Mouse (Mus musculus) heart, embryonic 14.5 days (tissue): ENCODE measurements around the gene Prkca. TPM values are rescaled to one million over a fixed set of nuclear protein-coding genes. Genes with fewer than 3 reads are reported as not detected.
"Not testable (repeated sequence)": the region's sequence is repeated elsewhere in the genome, so short reads cannot be mapped to it uniquely, and the experiment has no call there.

ENCODE experiments used
- ATAC-seq: fragments of 200-750 bp; cut with Nextera tagmentation; 2 replicates; pipeline ENCODE4 v1.8.0; 2017; ENCODE audit warnings: low read depth, moderate TSS enrichment; ENCODE audit not compliant: insufficient number of reproducible peaks, insufficient read depth, low FRiP score
- H3K27ac ChIP-seq, 2 experiments: fragments of 200-500 bp in 1 of 2; fragments of 300-500 bp in 1 of 2; sonication (generic) in 1 of 2; replicated peaks in 1 of 2; 2 replicates each; pipeline ENCODE4 v1.5.1; 2012 to 2014; ENCODE audit warnings: low read depth in 2 of 2, low read length in 2 of 2, control low read depth in 1 of 2, mild to moderate bottlenecking in 1 of 2, mixed read lengths in 1 of 2; ENCODE audit not compliant: control insufficient read depth in 1 of 2, insufficient read depth in 1 of 2
- H3K27me3 ChIP-seq: fragments of 300-500 bp; sonication (generic); 2 replicates; pipeline ENCODE4 v1.6.1; 2014; ENCODE audit warnings: mild to moderate bottlenecking, low read length, control low read depth; ENCODE audit not compliant: control insufficient read depth, insufficient read depth
- H3K36me3 ChIP-seq: fragments of 300-500 bp; sonication (generic); 2 replicates; pipeline ENCODE4 v1.6.1; 2014; ENCODE audit warnings: mild to moderate bottlenecking, control low read depth, low read length, mixed read lengths; ENCODE audit not compliant: control insufficient read depth, insufficient read depth
- H3K4me1 ChIP-seq, 2 experiments: fragments of 200-500 bp in 1 of 2; fragments of 300-500 bp in 1 of 2; sonication (generic) in 1 of 2; 2 replicates each; pipeline ENCODE4 v1.6.1; 2012 to 2014; ENCODE audit warnings: low read length in 2 of 2, control low read depth in 1 of 2, mixed read lengths in 1 of 2; ENCODE audit not compliant: control insufficient read depth in 2 of 2, insufficient read depth in 2 of 2
- H3K4me2 ChIP-seq: fragments of 300-500 bp; sonication (generic); 2 replicates; pipeline ENCODE4 v1.6.1; 2014; ENCODE audit warnings: mild to moderate bottlenecking, low read length
- H3K4me3 ChIP-seq, 2 experiments: fragments of 200-500 bp in 1 of 2; fragments of 300-500 bp in 1 of 2; sonication (generic) in 1 of 2; 2 replicates each; pipeline ENCODE4 v1.5.1; 2012 to 2014; ENCODE audit warnings: low read length in 2 of 2, mild to moderate bottlenecking in 2 of 2, control low read depth in 1 of 2, low read depth in 1 of 2, moderate library complexity in 1 of 2; ENCODE audit not compliant: control insufficient read depth in 1 of 2, insufficient read depth in 1 of 2
- H3K9ac ChIP-seq: fragments of 300-500 bp; sonication (generic); 2 replicates; pipeline ENCODE4 v1.6.1; 2014; ENCODE audit warnings: mild to moderate bottlenecking, low read length
- H3K9me3 ChIP-seq: fragments of 300-500 bp; sonication (generic); 2 replicates; pipeline ENCODE4 v1.6.1; 2016; ENCODE audit warnings: low read length, control low read depth; ENCODE audit not compliant: control insufficient read depth
- WGBS: fragments of 180-500 bp; shearing (Covaris S2); extraction: QIAGEN DNeasy Blood & Tissue Kit; methylation state at CpG from one replicate; pipeline ENCODE4 v1.1.7; 2014; 5-methylcytosine and 5-hydroxymethylcytosine counted together
- polyA plus RNA-seq: library from polyadenylated mRNA; unstranded; fragments of >200 nt; fragmentation: Nextera tagmentation; extraction: Ambion mirVana; gene quantifications from 2 replicates; pipeline ENCODE4 v1.2.1, GENCODE M21; 2014

Prkca gene
- polyA plus RNA-seq, 1 experiment from 2014 or later, result 21.4 TPM

DNA sequence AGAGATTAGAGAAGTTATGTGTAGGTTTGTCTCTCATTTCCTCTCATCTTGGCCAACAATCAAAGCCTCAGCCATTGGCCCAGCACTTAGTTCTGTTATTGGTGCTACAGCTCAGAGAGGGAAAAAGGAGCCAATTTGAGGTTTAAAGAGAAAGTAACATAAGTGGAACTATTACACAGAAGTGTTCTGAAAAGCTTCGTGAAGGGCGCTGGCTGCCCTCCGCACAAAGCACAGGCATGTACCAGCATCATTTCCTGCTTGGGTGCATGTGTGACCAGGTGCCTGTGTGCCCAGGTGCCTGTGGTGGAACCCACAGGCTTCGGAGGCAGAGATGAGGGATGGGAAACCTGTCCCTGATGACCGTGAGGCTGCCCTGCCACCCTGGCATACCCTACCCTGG lies 255.7 kb downstream of the Prkca start:
- Histone ChIP-seq H3K27me3 (no peaks in the 10 kb centered on the region), H3K4me3 (no peak overlapping the region), H3K4me1 (peaks cover 6 to 14% of the 10 kb centered on the region in 2 experiments), H3K27ac (no peak overlapping the region), H3K9ac (no peak overlapping the region), H3K9me3 (no peaks in the 10 kb centered on the region), H3K36me3 (no peaks in the 10 kb centered on the region), H3K4me2 (no peak overlapping the region)
- no peak for ATAC-seq
- 92% methylated on average over 5 of the region's 5 CpGs for WGBS

- H3K27ac ChIP-seq, H3K4me3 ChIP-seq, ATAC-seq, H3K36me3 ChIP-seq, H3K9ac ChIP-seq, H3K4me2 ChIP-seq, H3K27me3 ChIP-seq, H3K9me3 ChIP-seq: not testable (repeated sequence)
- WGBS, result 80% methylated on average over 1 of the region's 1 CpGs
- peaks cover 6 to 14% of the 10 kb centered on the region in 2 experiments for H3K4me1 ChIP-seq
Measured at GRCm38 (mm10) chr11:108087105-108087700, 256.5 kb downstream of the Prkca start.

GRCm38 (mm10) chr11:108082673-108083072 lies 261.1 kb downstream of the Prkca start:
- Histone ChIP-seq H3K4me1 (no peaks in the 10 kb centered on the region), H3K9ac (no peak overlapping the region), H3K4me2 (no peak overlapping the region), H3K27me3 (no peaks in the 10 kb centered on the region), H3K27ac (no peak overlapping the region), H3K4me3 (no peak overlapping the region), H3K9me3 (no peaks in the 10 kb centered on the region), H3K36me3 (no peaks in the 10 kb centered on the region)
- ATAC-seq, result no peak

DNA sequence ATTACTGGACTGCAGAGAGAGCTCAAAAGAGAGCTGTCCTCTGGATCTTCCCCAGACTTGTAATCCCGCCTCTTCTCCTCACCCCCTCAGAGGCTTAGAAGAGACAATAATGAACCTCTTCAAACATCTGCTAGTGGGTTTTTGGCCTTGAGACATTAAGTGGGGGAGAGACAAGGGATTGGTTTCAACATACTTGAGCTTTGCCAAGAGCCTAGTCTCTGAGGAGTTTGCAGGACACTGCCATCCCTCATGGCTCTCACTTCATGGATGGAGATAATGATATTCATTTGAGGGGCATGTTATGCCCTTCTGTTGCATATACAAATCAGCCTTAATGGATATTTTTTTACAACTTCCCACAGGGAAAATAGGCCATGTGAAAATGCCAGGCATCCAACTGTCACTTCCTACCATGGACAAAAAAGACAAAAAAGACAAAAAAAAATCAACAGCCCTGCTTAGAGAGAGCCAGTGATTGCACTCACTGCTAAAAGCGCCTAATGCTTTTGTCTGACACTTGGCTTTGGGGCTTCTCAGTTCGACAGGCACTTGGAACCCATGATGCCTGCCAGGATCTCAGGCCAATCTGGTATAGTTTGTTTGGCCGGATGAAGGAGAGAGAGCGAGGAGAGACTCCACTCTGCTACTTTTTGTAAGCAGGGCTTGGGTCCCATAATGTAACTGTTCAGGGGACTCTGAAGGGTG lies 263.6 kb downstream of the Prkca start:
- Histone ChIP-seq H3K9me3 (no peaks in the 10 kb centered on the region), H3K9ac (no peak overlapping the region), H3K36me3 (no peaks in the 10 kb centered on the region), H3K4me3 (no peak overlapping the region), H3K27me3 (no peaks in the 10 kb centered on the region), H3K4me1 (no peaks in the 10 kb centered on the region), H3K4me2 (no peak overlapping the region), H3K27ac (no peak overlapping the region)
- no peak for ATAC-seq
- WGBS, result 78% methylated on average over 5 of the region's 5 CpGs

GRCm38 (mm10) chr11:108079454-108079853 lies 264.3 kb downstream of the Prkca start:
- WGBS, result 91% methylated on average over 5 of the region's 5 CpGs
- ATAC-seq, result no peak
- Histone ChIP-seq H3K4me1 (no peaks in the 10 kb centered on the region), H3K4me2 (no peak overlapping the region), H3K4me3 (no peak overlapping the region), H3K27me3 (no peaks in the 10 kb centered on the region), H3K9me3 (no peaks in the 10 kb centered on the region), H3K36me3 (no peaks in the 10 kb centered on the region), H3K27ac (no peak overlapping the region), H3K9ac (no peak overlapping the region)

DNA sequence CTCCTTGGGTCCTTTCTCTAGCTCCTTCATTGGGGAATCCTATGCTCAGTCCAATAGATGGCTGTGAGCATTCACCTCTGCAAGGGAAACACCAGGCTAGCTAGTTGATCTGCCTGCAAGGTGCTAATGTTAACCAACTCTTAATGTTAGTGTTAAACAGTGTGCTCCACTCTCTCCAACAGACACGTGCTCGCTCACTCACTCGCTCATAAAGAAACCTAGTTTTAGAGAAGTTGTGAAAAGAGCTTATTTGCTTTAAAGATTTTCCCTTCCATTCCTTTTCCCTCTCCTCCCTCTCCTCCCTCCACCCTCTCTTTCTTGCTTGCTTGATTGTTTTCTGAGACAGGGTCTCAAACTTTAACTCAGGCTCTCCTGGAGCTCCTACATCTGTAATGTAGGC lies 266.2 kb downstream of the Prkca start:
- ATAC-seq, result no peak
- Histone ChIP-seq H3K9me3 (no peaks in the 10 kb centered on the region), H3K9ac (no peak overlapping the region), H3K4me1 (peaks cover 0 to 3% of the 10 kb centered on the region in 2 experiments; a peak in 1 of 4 replicates), H3K27ac (no peak overlapping the region), H3K36me3 (no peaks in the 10 kb centered on the region), H3K4me3 (no peak overlapping the region), H3K27me3 (no peaks in the 10 kb centered on the region), H3K4me2 (no peak overlapping the region)
- 93% methylated on average over 3 of the region's 3 CpGs for WGBS

- no peak overlapping the region for H3K9ac ChIP-seq
- no peak overlapping the region for H3K4me2 ChIP-seq
- 45% methylated on average over 6 of the region's 6 CpGs for WGBS
- H3K27ac ChIP-seq, result no peak overlapping the region
- H3K9me3 ChIP-seq, result no peaks in the 10 kb centered on the region
- no peak; the same call in 1 of the 2 replicates for ATAC-seq
- no peaks in the 10 kb centered on the region for H3K36me3 ChIP-seq
- no peaks in the 10 kb centered on the region for H3K27me3 ChIP-seq
- peaks cover 0 to 4% of the 10 kb centered on the region in 2 experiments; a peak in 1 of 4 replicates for H3K4me1 ChIP-seq
- no peak overlapping the region for H3K4me3 ChIP-seq
Measured at GRCm38 (mm10) chr11:108072606-108073243, 271.0 kb downstream of the Prkca start.
